Mouse (Mus musculus): ENCODE measurements around the gene Hoxd3. TPM values are rescaled to one million over a fixed set of nuclear protein-coding genes. Genes with fewer than 3 reads are reported as not detected.

Gene Hoxd3
- total and polyA plus RNA-seq, 2 experiments: not detected

GRCm38 (mm10) chr2:74749337-74750121 is 37.8 kb downstream of the Hoxd3 start:
- Histone ChIP-seq H3K4me1 (ENCODE audit: control insufficient read depth, insufficient read depth, low read length) (no peaks in the 10 kb centered on the region), H3K27ac (replicated peaks; ENCODE audit: insufficient read depth, low read depth, low read length) (no peak overlapping the region), H3K9ac (ENCODE audit: low read depth, low read length) (no peak overlapping the region), H3K27me3 (ENCODE audit: control insufficient read depth, insufficient read depth, low read length) (peaks cover 48% of the 10 kb centered on the region), H3K4me3 (ENCODE audit: insufficient read depth, low read depth, low read length) (no peak overlapping the region), H3K36me3 (ENCODE audit: control insufficient read depth, insufficient read depth, low read length) (no peaks in the 10 kb centered on the region), H3K79me2 (ENCODE audit: control insufficient read depth, insufficient read depth, low read length) (no peaks in the 10 kb centered on the region)
- WGBS: 3% methylated on average over 47 of the region's 47 CpGs
- DNase-seq (ENCODE audit: extremely low read depth, low read depth, low spot score): no peak
- TF ChIP-seq POLR2A (IDR thresholded peaks at IDR 0.05; ENCODE audit: extremely low read depth, insufficient read depth, low read length) (no peak), CTCF (IDR thresholded peaks at IDR 0.05; ENCODE audit: low read depth, low read length) (no peak)

GRCm38 (mm10) chr2:74750731-74751250 is 39.1 kb downstream of the Hoxd3 start:
- Histone ChIP-seq H3K36me3 (ENCODE audit: control insufficient read depth, insufficient read depth, low read length) (no peaks in the 10 kb centered on the region), H3K9ac (ENCODE audit: low read depth, low read length) (no peak overlapping the region), H3K79me2 (ENCODE audit: control insufficient read depth, insufficient read depth, low read length) (no peaks in the 10 kb centered on the region), H3K27ac (replicated peaks; ENCODE audit: insufficient read depth, low read depth, low read length) (no peak overlapping the region), H3K27me3 (ENCODE audit: control insufficient read depth, insufficient read depth, low read length) (peaks cover 47% of the 10 kb centered on the region), H3K4me3 (ENCODE audit: insufficient read depth, low read depth, low read length) (no peak overlapping the region), H3K4me1 (ENCODE audit: control insufficient read depth, insufficient read depth, low read length) (no peaks in the 10 kb centered on the region)
- no peak for TF ChIP-seq CTCF (IDR thresholded peaks at IDR 0.05; ENCODE audit: low read depth, low read length)
- no peak for TF ChIP-seq POLR2A (IDR thresholded peaks at IDR 0.05; ENCODE audit: extremely low read depth, insufficient read depth, low read length)
- no peak for DNase-seq (ENCODE audit: extremely low read depth, low read depth, low spot score)
- 23% methylated on average over 5 of the region's 5 CpGs for WGBS

GRCm38 (mm10) chr2:74751861-74752260 is 40.1 kb downstream of the Hoxd3 start:
- H3K27me3 ChIP-seq (ENCODE audit: control insufficient read depth, insufficient read depth, low read length): peaks cover 37% of the 10 kb centered on the region
- H3K79me2 ChIP-seq (ENCODE audit: control insufficient read depth, insufficient read depth, low read length): no peaks in the 10 kb centered on the region
- no peaks in the 10 kb centered on the region for H3K4me1 ChIP-seq (ENCODE audit: control insufficient read depth, insufficient read depth, low read length)
- TF ChIP-seq POLR2A (IDR thresholded peaks at IDR 0.05; ENCODE audit: extremely low read depth, insufficient read depth, low read length) (no peak), CTCF (IDR thresholded peaks at IDR 0.05; ENCODE audit: low read depth, low read length) (no peak)
- WGBS: 55% methylated on average over 1 of the region's 1 CpGs
- H3K36me3 ChIP-seq (ENCODE audit: control insufficient read depth, insufficient read depth, low read length): no peaks in the 10 kb centered on the region
- no peak for DNase-seq (ENCODE audit: extremely low read depth, low read depth, low spot score)
- H3K27ac ChIP-seq (replicated peaks; ENCODE audit: insufficient read depth, low read depth, low read length): no peak overlapping the region
- no peak overlapping the region for H3K9ac ChIP-seq (ENCODE audit: low read depth, low read length)
- no peak overlapping the region for H3K4me3 ChIP-seq (ENCODE audit: insufficient read depth, low read depth, low read length)

GRCm38 (mm10) chr2:74752431-74753174 is 40.9 kb downstream of the Hoxd3 start:
- WGBS: 3% methylated on average over 45 of the region's 45 CpGs
- Histone ChIP-seq H3K79me2 (ENCODE audit: control insufficient read depth, insufficient read depth, low read length) (no peaks in the 10 kb centered on the region), H3K36me3 (ENCODE audit: control insufficient read depth, insufficient read depth, low read length) (no peaks in the 10 kb centered on the region), H3K4me1 (ENCODE audit: control insufficient read depth, insufficient read depth, low read length) (no peaks in the 10 kb centered on the region), H3K27ac (replicated peaks; ENCODE audit: insufficient read depth, low read depth, low read length) (no peak overlapping the region), H3K4me3 (ENCODE audit: insufficient read depth, low read depth, low read length) (no peak overlapping the region), H3K27me3 (ENCODE audit: control insufficient read depth, insufficient read depth, low read length) (peaks cover 36% of the 10 kb centered on the region), H3K9ac (ENCODE audit: low read depth, low read length) (no peak overlapping the region)
- no peak for DNase-seq (ENCODE audit: extremely low read depth, low read depth, low spot score)
- TF ChIP-seq POLR2A (IDR thresholded peaks at IDR 0.05; ENCODE audit: extremely low read depth, insufficient read depth, low read length): no peak
- TF ChIP-seq CTCF (IDR thresholded peaks at IDR 0.05; ENCODE audit: low read depth, low read length): no peak

- no peak for DNase-seq (ENCODE audit: extremely low read depth, low read depth, low spot score)
- Histone ChIP-seq H3K79me2 (ENCODE audit: control insufficient read depth, insufficient read depth, low read length) (no peaks in the 10 kb centered on the region), H3K27ac (replicated peaks; ENCODE audit: insufficient read depth, low read depth, low read length) (no peak overlapping the region), H3K4me3 (ENCODE audit: insufficient read depth, low read depth, low read length) (no peak overlapping the region), H3K36me3 (ENCODE audit: control insufficient read depth, insufficient read depth, low read length) (no peaks in the 10 kb centered on the region), H3K9ac (ENCODE audit: low read depth, low read length) (no peak overlapping the region), H3K27me3 (ENCODE audit: control insufficient read depth, insufficient read depth, low read length) (peaks cover 36% of the 10 kb centered on the region), H3K4me1 (ENCODE audit: control insufficient read depth, insufficient read depth, low read length) (no peaks in the 10 kb centered on the region)
- no peak for TF ChIP-seq POLR2A (IDR thresholded peaks at IDR 0.05; ENCODE audit: extremely low read depth, insufficient read depth, low read length)
- TF ChIP-seq CTCF (IDR thresholded peaks at IDR 0.05; ENCODE audit: low read depth, low read length): no peak
- WGBS: 3% methylated on average over 25 of the region's 25 CpGs
Measured at GRCm38 (mm10) chr2:74753175-74753523, 41.4 kb downstream of the Hoxd3 start.
